In the genomic region with DNA sequence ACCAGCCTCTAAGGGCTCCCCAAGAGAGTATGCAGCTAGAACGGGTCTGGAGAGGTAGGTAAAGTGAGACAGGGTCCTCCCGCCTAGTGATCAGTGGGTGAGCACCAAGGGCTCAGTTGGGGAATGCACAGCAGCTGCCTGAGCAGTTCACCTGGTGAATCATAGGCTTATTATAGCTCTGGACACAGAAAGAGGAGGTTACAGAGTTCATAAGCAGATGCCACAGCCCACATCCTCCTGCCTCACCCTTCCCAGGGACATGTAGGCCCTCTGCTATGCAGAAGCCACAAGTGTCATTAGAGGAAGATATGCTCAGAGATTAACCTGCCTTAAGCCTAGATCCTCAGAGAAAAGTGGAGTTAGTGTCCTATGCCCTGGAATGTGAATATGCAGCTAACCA, we compare ENCODE assay signal across 9 mouse cellular contexts. TPM values are rescaled to one million over a fixed set of nuclear protein-coding genes. Genes with fewer than 3 reads are reported as not detected.
DNase-seq lines count a peak whose midpoint lies in the region; ATAC-seq and TF ChIP-seq lines count a peak whose summit lies in the region.
"Had no signal": no experiment of that assay in that cellular context is flagged by ENCODE, and none has a peak within 500 bp of the region (broad histone marks: within the 10 kb centered on the region; RNA-seq: fewer than 3 reads in every experiment).

No protein-coding gene starts in this region.

- no peaks in the 10 kb centered on the region for H3K9me3 ChIP-seq in hindbrain, embryonic 10.5 days
- no peaks in the 10 kb centered on the region for H3K9me3 ChIP-seq in hindbrain, postnatal 0 days (ENCODE audit: low read length)
- no peaks in the 10 kb centered on the region for H3K9me3 ChIP-seq in midbrain, embryonic 13.5 days

- no peak overlapping the region for H3K9ac ChIP-seq in hindbrain, postnatal 0 days (replicated peaks; ENCODE audit: low read length)
- peak overlapping the region; percentile 90; the same call in 1 of the 2 replicates for H3K9ac ChIP-seq in midbrain, embryonic 13.5 days (replicated peaks)

- H3K4me1 ChIP-seq in hindbrain, embryonic 10.5 days (replicated peaks): peaks cover 64% of the 10 kb centered on the region
- peaks cover 13% of the 10 kb centered on the region for H3K4me1 ChIP-seq in hindbrain, postnatal 0 days (ENCODE audit: insufficient read depth, low read length)
- peaks cover 42% of the 10 kb centered on the region for H3K4me1 ChIP-seq in midbrain, embryonic 13.5 days (replicated peaks)

- H3K27me3 ChIP-seq in hindbrain, embryonic 10.5 days (ENCODE audit: insufficient read depth, poor library complexity, severe bottlenecking): no peaks in the 10 kb centered on the region
- H3K27me3 ChIP-seq in hindbrain, postnatal 0 days (ENCODE audit: insufficient read depth, low read length): no peaks in the 10 kb centered on the region
- H3K27me3 ChIP-seq in C2C12 (ENCODE audit: control insufficient read depth, insufficient read depth, insufficient read length): no peaks in the 10 kb centered on the region
- no peaks in the 10 kb centered on the region for H3K27me3 ChIP-seq in midbrain, embryonic 13.5 days

- DNase-seq in hindbrain, embryonic 10.5 days (ENCODE audit: low spot score): no peak
- DNase-seq in hindbrain, postnatal 0 days (ENCODE audit: low spot score): no peak
- DNase-seq in T-cell, adult 2 months (ENCODE audit: low spot score): peak; percentile 11
- DNase-seq in gastrocnemius, adult 8-10 months (ENCODE audit: low spot score in 2 of 2): no peak
- DNase-seq: heart, adult 2 months; thymus, postnatal 14 days had no signal

- H3K4me2 ChIP-seq in hindbrain, postnatal 0 days (ENCODE audit: low read depth, low read length): no peak overlapping the region
- 0 out of 2 replicates have a peak overlapping the region, but pooled peaks have one; percentile 81 for H3K4me2 ChIP-seq in midbrain, embryonic 13.5 days (replicated peaks)

- H3K4me3 ChIP-seq in hindbrain, embryonic 10.5 days: peak overlapping the region; percentile 80; the same call in 1 of the 2 replicates
- H3K4me3 ChIP-seq in hindbrain, postnatal 0 days (ENCODE audit: low read length): no peak overlapping the region
- no peak overlapping the region for H3K4me3 ChIP-seq in C2C12 (ENCODE audit: insufficient read depth, poor library complexity, severe bottlenecking)
- no peak overlapping the region for H3K4me3 ChIP-seq in midbrain, embryonic 13.5 days (replicated peaks)
- H3K4me3 ChIP-seq: heart, adult 2 months had no signal

- H3ac ChIP-seq in C2C12 (ENCODE audit: control insufficient read depth, insufficient read length, low read depth): no peak overlapping the region

- no peak for TF ChIP-seq CTCF in hindbrain, postnatal 0 days (IDR thresholded peaks at IDR 0.05; ENCODE audit: low read depth)
- no peak for TF ChIP-seq CTCF in C2C12 (IDR thresholded peaks at IDR 0.05; ENCODE audit: control insufficient read depth, insufficient read depth, insufficient read length)

- H3K36me3 ChIP-seq in hindbrain, embryonic 10.5 days: peaks cover 6% of the 10 kb centered on the region
- no peaks in the 10 kb centered on the region for H3K36me3 ChIP-seq in hindbrain, postnatal 0 days (ENCODE audit: insufficient read depth, low read length)
- no peaks in the 10 kb centered on the region for H3K36me3 ChIP-seq in C2C12 (ENCODE audit: control insufficient read depth, insufficient read depth)
- no peaks in the 10 kb centered on the region for H3K36me3 ChIP-seq in midbrain, embryonic 13.5 days

- peak overlapping the region; percentile 93 for H3K27ac ChIP-seq in hindbrain, embryonic 10.5 days
- H3K27ac ChIP-seq in hindbrain, postnatal 0 days: no peak overlapping the region
- no peak overlapping the region for H3K27ac ChIP-seq in midbrain, embryonic 13.5 days
- H3K27ac ChIP-seq: heart, adult 2 months had no signal

- no peak for ATAC-seq in hindbrain, postnatal 0 days
- no peak for ATAC-seq in midbrain, embryonic 13.5 days
- no peak for ATAC-seq in activated CD4-positive, CD25-positive, alpha-beta regulatory T cell, adult 4 months

- 79% methylated on average over 2 of the region's 2 CpGs for WGBS in hindbrain, embryonic 10.5 days
- WGBS in hindbrain, postnatal 0 days: 73% methylated on average over 2 of the region's 2 CpGs
- WGBS in midbrain, embryonic 13.5 days: 77% methylated on average over 2 of the region's 2 CpGs

- peaks cover 33% of the 10 kb centered on the region for H3K79me2 ChIP-seq in C2C12 (ENCODE audit: control insufficient read depth, insufficient read depth)

- H3K79me3 ChIP-seq in C2C12 (ENCODE audit: low read depth): no peaks in the 10 kb centered on the region

TF ChIP-seq in C2C12, 6 proteins besides CTCF, POLR2A, EP300 and RAD21:
- peak; percentile 24 for TF ChIP-seq FOSL1 (IDR thresholded peaks at IDR 0.05; ENCODE audit: insufficient read depth, low read length, poor library complexity, severe bottlenecking)
- peak; percentile 92 for TF ChIP-seq MYOD1 (IDR thresholded peaks at IDR 0.05; ENCODE audit: control insufficient read depth, insufficient read length, low read depth)
- TF ChIP-seq MAX (IDR thresholded peaks at IDR 0.05): peak; percentile 7
- TF ChIP-seq MYOG (IDR thresholded peaks at IDR 0.05; ENCODE audit: control insufficient read depth, extremely low read depth, insufficient read length): no peak

RNA-seq across cellular contexts. Expression of gene Srgap3, which starts 1.4 kb away (rescaled TPM):
- polyA plus RNA-seq in hindbrain, embryonic 10.5 days (2016; fragmentation: Nextera tagmentation; extraction: Ambion mirVana): 28.0 and 34.7 TPM in 2 replicates
- total RNA-seq in hindbrain, postnatal 0 days (2014; rRNA removed): 49.4 and 55.8 TPM in 2 replicates
- polyA plus RNA-seq in hindbrain, postnatal 0 days (2015; fragmentation: Nextera tagmentation; extraction: Ambion mirVana): 20.6 and 23.7 TPM in 2 replicates
- polyA plus RNA-seq in C2C12 (2012; fragmentation: generic; extraction: Trizol): 4.6 TPM
- polyA plus RNA-seq in midbrain, embryonic 13.5 days (2015; fragmentation: Nextera tagmentation; extraction: Ambion mirVana): 49.8 and 53.5 TPM in 2 replicates
- under 1 TPM; 0.27 to 0.67 (median 0.48) TPM for total RNA-seq in gastrocnemius, adult 8-10 months (2022)
- under 1 TPM; 0.29 to 0.31 TPM for polyA plus RNA-seq in activated CD4-positive, CD25-positive, alpha-beta regulatory T cell, adult 4 months (2017; shearing (Covaris generic))
